Mouse (Mus musculus): ENCODE results near the gene Scand1. TPM values are rescaled to one million over a fixed set of nuclear protein-coding genes. Genes with fewer than 3 reads are reported as not detected.

Scand1 gene
- polyA plus RNA-seq (2017; shearing (Covaris generic)), result 100 to 1,000 TPM; 123 to 135 TPM

DNA sequence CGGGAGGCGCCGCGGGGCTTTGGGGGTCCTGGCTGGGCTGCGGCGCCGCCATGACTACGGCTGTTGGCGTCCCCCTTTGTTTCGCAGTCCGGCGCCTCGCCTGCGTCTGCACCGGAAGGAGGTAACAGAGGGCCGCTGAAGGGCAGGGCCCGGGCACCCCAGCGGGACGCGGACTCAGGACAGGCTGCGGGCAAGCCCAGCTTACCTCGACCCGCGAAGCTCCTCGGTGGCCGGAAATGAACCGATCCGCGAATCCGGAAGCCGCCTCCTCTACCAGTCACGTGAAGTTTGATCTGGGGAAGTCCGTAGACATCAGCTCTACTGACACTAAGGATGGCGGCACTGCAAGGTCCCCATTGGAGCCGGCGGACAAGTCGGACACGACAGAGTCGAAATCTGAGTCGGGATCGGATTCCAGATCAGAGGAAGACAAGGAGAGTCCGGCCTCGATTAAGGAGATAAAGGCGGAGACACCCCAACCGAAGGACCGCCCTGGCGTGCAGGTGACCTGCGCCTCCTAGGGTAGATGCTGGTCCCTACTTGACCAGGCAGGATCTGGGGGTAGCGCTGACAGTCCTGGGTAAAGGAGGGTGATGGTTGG, at the start of gene Scand1, which contains the start of gene Cnbd2:
Gene Scand1, minus strand, starts transcription at position 408 of the 601 bp plus-strand sequence.
Gene Cnbd2, plus strand, starts transcription at position 3 of the 601 bp plus-strand sequence.

Other genes starting within 250 kb of the Scand1 start
- gene Spag4, start 247.5 kb downstream of the Scand1 start, polyA plus RNA-seq (2017; shearing (Covaris generic)), result under 1 TPM in 1 of 2 experiments, not detected in 1; 0.70 TPM
- gene Cpne1, start 200.7 kb downstream of the Scand1 start, polyA plus RNA-seq (2017; shearing (Covaris generic)), result 10 to 100 TPM; 73.9 to 85.8 TPM
- gene Rbm12, start 200.7 kb downstream of the Scand1 start, polyA plus RNA-seq (2017; shearing (Covaris generic)), result 10 to 100 TPM; 32.2 to 41.8 TPM
- gene Gm28036, start 185.6 kb downstream of the Scand1 start, polyA plus RNA-seq (2017; shearing (Covaris generic)), result 10 to 100 TPM; 20.5 to 23.2 TPM
- gene Romo1, start 168.7 kb downstream of the Scand1 start, polyA plus RNA-seq (2017; shearing (Covaris generic)), result 100 to 1,000 TPM; 148 to 150 TPM
- gene Nfs1, start 168.5 kb downstream of the Scand1 start, polyA plus RNA-seq (2017; shearing (Covaris generic)), result 10 to 100 TPM; 38.1 to 57.6 TPM
- 1,000 to 10,000 TPM in 1 of 2 experiments, 100 to 1,000 TPM in 1; 900 to 1,062 TPM for gene Rbm39, start 132.5 kb downstream of the Scand1 start, polyA plus RNA-seq (2017; shearing (Covaris generic))
- gene Phf20, start 116.2 kb downstream of the Scand1 start, polyA plus RNA-seq (2017; shearing (Covaris generic)), result 10 to 100 TPM; 55.6 to 60.7 TPM
- 1 to 10 TPM; 4.1 to 5.4 TPM for gene Cnbd2, start 405 bp downstream of the Scand1 start, polyA plus RNA-seq (2017; shearing (Covaris generic))
- gene Epb41l1, start 108.2 kb upstream of the Scand1 start, polyA plus RNA-seq (2017; shearing (Covaris generic)), result 1 to 10 TPM; 1.1 to 2.7 TPM
- 10 to 100 TPM; 25.7 to 28.0 TPM for gene Aar2, start 234.9 kb upstream of the Scand1 start, polyA plus RNA-seq (2017; shearing (Covaris generic))